Comparison of ENCODE assay signal across 8 mouse cellular contexts in the genomic region with DNA sequence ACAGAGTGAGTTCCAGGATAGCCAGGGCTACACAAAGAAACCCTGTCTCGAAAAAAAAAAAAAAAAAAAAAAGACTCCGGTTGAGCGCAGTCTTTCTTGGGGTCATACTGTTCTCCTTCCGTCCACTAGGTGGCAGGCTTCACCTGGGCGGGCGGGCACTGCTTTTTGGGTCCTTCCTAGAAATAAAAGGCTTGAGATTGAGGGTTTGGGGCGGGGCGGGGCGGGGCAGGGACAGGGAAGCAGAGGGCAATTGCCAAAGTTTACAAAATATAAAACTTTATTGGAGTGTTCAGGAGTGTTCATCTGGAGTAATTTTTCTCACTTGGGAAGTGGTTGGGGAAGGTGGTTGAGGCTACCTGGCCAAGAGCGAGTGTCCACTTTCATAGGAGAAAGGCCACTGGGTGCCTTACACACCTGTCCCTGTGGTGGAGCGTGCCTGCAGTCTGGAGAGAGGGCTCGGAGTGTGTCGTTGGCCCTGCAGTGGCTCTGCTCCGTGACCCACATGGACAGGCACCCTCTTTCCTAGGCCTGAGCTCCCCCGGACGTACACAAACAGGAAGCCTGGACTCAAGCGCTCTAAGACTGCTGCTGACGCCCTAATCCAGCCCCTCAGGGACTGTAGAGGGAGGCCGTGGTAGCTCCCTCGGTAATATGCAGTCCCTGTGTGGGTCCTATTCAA. TPM values are rescaled to one million over a fixed set of nuclear protein-coding genes. Genes with fewer than 3 reads are reported as not detected.
DNase-seq lines count a peak whose midpoint lies in the region; ATAC-seq lines count a peak whose summit lies in the region.

A gene (minus strand): TSS at position 69 of the 679 bp plus-strand sequence.

- 19% methylated on average over 20 of the region's 20 CpGs for WGBS in heart, embryonic 13.5 days
- WGBS in macrophage (ENCODE audit: missing documents), result 24% methylated on average over 11 of the region's 20 CpGs

- no peaks in the 10 kb centered on the region for H3K9me3 ChIP-seq in heart, embryonic 13.5 days

- peak; percentile 47 for DNase-seq in cerebellum, adult 11 months
- DNase-seq in NIH3T3 (ENCODE audit: low read depth), result peak; percentile 80
- peak; percentile 68 for DNase-seq in embryo, embryonic 10.5 days (ENCODE audit: low spot score)
- DNase-seq in kidney, postnatal 10 days, result peak; percentile 75
- DNase-seq in spleen, postnatal 36 days (ENCODE audit: low spot score in 2 of 2), result peak; percentile 55

- no peaks in the 10 kb centered on the region for H3K36me3 ChIP-seq in heart, embryonic 13.5 days
- H3K36me3 ChIP-seq in macrophage (ENCODE audit: inconsistent target), result no peaks in the 10 kb centered on the region

- H3K27me3 ChIP-seq in heart, embryonic 13.5 days (replicated peaks), result peaks cover 3% of the 10 kb centered on the region; the same call in 1 of the 2 replicates

- H3K4me2 ChIP-seq in heart, embryonic 13.5 days, result peak within 1 kb of the TSS; percentile 83

- H3K79me2 ChIP-seq in macrophage (ENCODE audit: inconsistent target), result no peaks in the 10 kb centered on the region

- no peak for ATAC-seq in cerebellum, adult (ENCODE audit: insufficient number of reproducible peaks, low FRiP score, low TSS enrichment)
- ATAC-seq in heart, embryonic 13.5 days (ENCODE audit: extremely low read depth, insufficient number of reproducible peaks, low FRiP score, low TSS enrichment), result no peak

- no peak within 1 kb of the TSS for H3K27ac ChIP-seq in heart, embryonic 13.5 days (replicated peaks)
- peak within 1 kb of the TSS; percentile 25 for H3K27ac ChIP-seq in macrophage

- peak within 1 kb of the TSS; percentile 76 for H3K9ac ChIP-seq in heart, embryonic 13.5 days

- H3K4me1 ChIP-seq in heart, embryonic 13.5 days, result peaks cover 25% of the 10 kb centered on the region

- H3K4me3 ChIP-seq in heart, embryonic 13.5 days, result peak within 1 kb of the TSS; percentile 45
- peak within 1 kb of the TSS; percentile 34 for H3K4me3 ChIP-seq in macrophage (ENCODE audit: inconsistent target)

RNA-seq across cellular contexts. Expression of the gene that starts here (rescaled TPM):
- polyA plus RNA-seq in heart, embryonic 13.5 days (2015; fragmentation: Nextera tagmentation; extraction: Ambion mirVana), result 0.44 and 0.62 TPM in 2 replicates
- 10 to 100 TPM in 9 of 26 experiments, 1 to 10 TPM in 17; 1.6 to 19.7 (median 6.3) TPM for total RNA-seq in macrophage (2018; cell fraction: chromatin; rRNA removed)
- 1 to 10 TPM; 1.1 to 4.7 (median 1.9) TPM for total RNA-seq in macrophage (2018; cell fraction: cytosol; rRNA removed)
- total RNA-seq in macrophage (2018; cell fraction: nucleus; rRNA removed), result 10 to 100 TPM in 10 of 26 experiments, 1 to 10 TPM in 16; 1.8 to 21.2 (median 6.3) TPM
- 1.3 to 4.5 TPM (median 2.7 TPM) in 3 replicates for polyA plus RNA-seq in macrophage (2018)
